Mouse (Mus musculus) cerebellum, postnatal 10 days (tissue): ENCODE measurements around the gene Rnaseh1.

Source experiments
- DNase-seq, 2 experiments: peaks; one replicate each; pipeline ENCODE4 v3.0.0; 2021; ENCODE audit warnings: mixed read lengths in 2 of 2

The Rnaseh1 gene

DNA sequence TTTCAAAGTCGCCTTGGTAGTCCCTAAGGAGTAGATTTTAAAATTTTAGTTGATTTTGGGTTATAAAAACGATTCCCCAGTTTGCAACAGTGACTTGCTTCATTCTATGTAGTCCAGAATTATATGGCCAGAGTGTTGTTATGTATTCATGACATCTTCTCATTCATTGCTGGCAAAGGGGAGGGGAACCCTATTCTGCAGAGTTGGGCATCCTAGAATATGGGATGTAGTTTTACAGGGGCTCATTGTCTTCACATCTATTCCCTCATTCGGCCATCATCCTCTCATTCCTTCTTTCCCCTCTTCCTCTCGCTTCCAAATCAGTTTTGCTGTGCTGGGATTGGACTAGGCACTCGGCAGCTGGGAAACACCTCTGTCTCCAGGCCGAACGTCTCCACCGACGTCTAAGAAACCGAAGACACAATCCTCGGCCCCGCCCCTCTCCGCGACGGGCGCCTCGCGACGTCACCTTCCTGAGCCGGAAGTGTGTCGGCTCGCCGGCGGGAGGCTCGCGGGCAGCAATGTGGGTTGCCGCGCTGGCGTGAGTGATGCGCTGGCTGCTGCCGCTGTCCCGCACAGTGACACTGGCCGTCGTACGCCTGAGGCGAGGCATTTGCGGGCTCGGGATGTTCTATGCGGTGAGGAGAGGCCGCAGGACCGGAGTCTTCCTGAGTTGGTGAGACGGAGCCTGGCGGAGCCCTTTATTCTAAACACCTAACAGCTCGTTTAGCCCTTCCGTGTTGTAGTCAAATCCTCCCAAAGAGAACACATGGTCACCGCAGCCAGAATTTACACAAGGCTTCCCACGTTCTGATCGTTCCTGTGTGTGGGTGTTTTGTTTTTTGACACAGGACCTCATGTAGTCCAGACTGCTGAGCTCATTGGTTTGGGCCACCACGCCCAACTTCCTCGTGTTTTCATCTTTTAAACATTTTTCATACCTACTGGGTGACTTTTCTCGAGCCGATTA lies at the start of gene Rnaseh1:
Rnaseh1 (plus strand) TSS at position 462 of the 970 bp plus-strand sequence.
- peak; percentile 96 for DNase-seq

DNA sequence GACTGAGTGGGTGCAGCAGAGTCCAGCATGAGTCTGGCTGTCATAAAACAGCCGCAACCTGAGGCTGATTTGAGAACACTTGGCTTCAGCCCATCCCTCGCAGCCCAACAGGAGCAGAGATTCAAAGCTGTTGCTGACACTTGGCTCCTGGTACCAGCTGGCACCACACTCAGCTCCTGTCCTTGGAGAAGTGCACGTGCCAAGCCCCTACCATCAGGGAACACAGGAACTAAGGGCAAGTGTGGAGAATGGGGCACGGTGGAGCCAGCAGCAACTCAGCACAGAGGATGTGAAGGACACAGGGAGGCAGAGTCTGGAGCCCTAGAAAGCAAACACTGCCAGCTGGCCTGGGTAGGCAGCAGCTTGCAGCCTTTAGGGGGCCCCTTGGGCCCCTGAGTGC lies 47.1 kb upstream of the Rnaseh1 start:
- DNase-seq, result peak; percentile 91 to 96

DNA sequence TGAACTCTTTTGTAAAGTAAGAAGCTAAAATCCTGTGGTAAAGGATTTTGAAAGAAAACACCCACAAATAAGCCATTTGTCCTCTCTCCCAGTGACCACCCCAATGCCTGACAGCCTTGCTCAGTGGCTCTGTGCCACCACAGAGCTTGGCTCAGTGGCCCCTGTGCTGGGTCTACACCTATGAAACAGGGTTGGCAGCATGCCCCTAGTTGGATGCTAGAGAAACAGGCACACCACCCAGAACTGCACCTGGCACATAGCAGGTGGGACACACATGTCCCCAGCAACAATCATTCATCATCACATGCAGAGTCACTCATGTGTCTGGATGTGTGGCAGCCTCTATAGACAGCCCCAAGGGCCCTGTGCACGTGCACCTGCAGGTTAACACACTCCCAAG lies 45.9 kb upstream of the Rnaseh1 start:
- DNase-seq, result peak; percentile 84 to 91

DNA sequence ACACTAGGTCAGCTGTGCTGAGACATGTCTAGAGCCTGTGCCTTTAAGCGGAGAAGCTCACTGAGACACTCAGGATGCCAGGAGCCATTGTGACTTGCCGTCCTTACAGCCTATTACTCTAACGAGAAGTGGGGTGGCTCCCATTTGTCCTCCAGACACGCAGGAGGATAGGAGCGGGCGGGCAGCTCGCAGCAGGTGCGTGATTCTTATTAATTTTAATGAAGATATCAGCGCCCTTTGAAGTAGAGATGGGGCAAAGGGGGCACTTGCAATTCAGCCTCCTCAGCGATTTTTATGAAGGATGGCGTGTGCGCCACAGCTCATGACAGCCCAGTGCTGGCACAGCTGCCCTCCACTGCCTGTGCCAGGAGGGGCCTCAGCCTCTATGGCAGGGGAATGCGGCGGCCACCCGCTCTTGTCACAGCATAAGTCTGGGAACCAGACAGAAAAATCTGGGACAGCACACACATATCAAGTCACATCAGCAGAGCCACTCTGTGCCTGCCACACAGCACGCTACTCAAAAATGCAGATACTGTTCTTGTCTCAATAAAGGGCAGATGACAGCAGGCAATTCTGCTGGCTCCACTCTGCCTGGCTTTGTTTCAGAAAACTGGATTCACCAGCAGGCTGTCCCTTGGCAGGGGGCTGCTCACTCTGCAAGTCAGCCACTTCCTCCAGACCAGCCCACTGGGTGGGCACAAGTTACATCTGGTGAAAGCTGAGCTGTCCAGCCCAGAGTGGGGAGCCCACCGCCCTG lies 41.7 kb upstream of the Rnaseh1 start:
- DNase-seq, result peak; percentile 82 to 87

DNA sequence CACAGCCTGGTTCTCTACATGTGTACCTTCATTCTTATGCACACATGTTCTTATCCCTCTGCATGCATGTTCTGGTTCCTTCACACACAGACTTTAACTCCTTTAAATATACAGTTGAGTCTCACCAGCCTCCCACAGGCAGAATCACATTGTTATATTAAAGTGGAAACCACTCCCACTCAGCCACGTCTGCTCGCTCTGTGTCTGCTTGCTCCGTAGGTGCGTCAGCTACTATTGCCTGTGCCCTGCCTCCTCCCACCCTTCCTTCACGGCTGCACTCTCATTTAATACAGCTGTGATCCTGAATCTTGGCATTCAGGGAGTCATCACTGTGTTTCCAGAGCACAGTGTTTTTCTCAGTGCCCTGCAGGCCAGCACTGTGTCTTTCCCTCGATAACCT lies 37.0 kb upstream of the Rnaseh1 start:
- no peak for DNase-seq

DNA sequence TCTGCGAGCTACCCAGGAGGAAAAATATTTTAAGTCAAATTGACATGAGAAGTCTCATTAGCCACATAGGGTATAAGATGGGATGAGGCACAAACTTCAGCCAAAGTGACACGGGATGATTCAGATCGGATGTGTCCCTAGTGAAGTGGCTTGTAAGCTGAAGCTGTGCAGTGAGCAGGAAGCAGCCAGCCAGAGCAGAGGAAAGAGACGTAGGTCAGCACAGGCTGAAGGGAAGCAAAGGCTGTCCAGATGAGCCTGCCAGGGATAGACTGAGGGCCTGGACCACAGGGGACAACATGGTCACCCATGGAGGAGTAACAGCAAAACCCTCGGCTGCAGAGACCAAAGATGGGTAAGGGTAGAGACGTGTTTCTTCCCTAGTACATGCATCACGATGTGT lies 35.0 kb upstream of the Rnaseh1 start:
- no peak for DNase-seq

DNA sequence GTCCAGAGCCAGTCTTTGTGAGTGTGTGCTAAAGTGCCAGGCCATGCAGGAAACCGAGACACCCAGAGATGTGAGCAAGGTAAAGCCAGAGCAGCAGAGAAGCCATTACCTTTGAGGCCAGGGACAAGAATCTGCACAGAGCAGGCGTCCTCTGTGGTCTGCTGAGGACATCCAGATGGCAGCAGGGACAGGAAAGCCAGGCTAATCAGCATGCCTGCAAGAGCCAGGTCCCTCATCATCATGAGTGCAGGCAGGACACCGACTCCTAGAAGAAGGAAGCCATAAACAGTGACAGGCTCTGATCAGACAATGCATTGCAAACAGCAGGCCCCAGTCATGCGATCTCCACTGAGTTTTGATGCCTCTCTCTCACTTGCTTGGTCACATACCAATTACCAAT lies 32.1 kb upstream of the Rnaseh1 start:
- peak in 1 of 2 experiments; percentile 33 for DNase-seq

DNA sequence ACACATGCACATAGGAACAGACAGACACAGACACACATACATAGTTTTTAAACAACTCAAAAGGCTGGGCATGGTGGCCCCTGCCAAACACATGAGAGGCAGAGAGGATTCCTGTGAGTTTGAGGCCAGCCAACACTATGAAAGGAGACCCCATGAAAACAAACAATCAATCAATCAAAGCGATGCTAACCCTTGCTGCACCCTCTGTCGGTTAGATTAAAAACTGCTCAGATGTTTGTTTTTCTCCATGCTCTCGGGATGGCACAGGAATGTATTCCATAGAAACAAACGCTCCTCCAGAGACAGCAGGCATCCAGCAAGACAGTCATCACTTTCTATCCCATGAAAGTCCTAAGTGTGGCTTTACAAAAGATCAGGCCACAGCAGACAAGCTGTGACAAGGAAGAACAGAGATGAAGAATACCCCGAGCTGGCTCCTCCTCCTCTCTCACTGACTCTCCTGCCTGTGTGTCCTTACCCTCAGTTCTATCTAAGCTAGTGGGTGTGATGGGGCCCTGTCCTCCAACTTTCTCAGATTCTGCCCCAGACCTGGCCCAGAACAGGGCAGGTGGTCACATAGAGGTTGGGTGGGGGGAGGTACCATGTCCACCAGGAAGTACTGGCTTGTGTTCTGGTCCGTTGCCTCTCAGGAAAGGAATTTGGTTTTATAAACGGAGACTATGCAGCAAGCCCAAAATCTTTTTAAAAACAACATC lies 27.8 kb upstream of the Rnaseh1 start:
- no peak for DNase-seq

DNA sequence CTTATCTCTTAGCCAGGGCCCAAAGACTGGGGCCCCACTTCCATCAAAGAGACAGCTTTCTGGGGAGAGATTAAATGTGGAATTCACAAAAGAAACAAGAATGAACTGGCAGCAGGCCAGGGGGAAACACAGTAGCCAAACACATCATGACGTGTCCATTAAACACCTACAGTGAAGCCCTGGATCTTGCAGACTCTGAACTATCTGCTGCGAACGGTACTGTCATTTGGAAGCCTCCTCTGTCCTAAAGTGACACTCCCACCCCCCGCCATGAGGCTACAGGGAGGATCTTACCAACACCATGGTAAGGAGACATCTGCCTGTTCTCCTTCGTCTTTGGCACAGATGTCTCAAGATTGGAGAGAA lies 27.3 kb upstream of the Rnaseh1 start:
- DNase-seq, result peak; percentile 30 to 37

DNA sequence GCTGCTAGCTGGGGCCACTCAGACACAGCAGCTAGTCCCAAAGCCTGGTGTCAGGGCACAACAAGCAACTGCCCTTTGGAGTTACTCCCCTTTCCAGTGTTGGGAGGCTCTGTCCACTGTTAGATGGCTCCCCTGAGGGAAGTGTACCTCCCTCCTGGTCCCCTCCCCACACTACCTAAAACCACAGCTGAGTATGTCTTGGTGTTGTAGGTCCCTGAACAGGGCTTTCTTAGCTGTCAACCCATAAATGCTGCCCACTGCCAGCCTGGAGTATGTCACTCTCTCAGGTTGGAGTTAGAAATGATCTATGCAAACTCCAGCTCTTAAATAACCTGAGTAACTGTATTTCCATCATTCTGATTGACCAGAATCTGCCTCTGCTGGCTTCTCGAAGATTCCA lies 26.8 kb upstream of the Rnaseh1 start:
- DNase-seq, result no peak

DNA sequence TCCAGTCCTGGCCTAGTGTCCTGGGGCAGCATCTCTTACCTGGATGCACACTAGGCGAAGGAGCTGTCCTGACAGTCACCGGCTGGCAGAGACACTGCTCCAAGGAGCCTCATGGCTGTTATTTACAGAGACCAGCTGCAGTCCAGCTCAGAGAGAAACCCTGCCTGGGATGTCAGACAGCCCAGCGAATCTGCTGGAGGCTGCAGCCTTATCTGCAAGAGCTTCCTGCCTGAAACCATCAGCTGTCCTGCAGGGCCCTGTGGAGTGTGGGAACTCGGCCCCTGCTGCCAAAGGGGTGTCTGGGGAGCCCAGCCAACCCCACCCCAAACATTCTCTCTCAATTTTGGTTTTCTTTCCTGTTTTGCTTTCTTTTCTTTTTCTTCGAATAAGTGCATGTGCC lies 26.2 kb upstream of the Rnaseh1 start, which contains the start of gene Colec11:
Colec11 (minus strand) TSS at position 183 of the 400 bp plus-strand sequence.
- peak in 1 of 2 experiments; percentile 31 for DNase-seq

DNA sequence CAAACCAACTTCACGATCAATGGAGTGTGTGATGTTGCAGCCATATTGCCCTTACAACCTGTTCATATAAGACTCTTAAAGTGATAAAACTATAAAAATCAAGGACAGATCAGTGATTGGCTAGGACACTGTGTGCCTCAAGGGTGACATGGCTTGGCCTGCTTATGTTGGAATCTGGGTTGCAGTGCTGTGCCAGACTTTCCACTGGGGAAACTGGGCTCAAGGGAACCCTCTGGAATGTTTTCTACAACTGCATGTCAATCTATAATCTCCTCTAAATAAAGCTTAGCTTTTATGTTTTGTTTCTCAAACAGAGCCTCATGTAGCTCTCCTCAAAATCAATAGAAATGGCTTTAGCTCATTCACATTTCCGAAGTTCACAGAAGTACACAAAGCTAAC lies 25.2 kb upstream of the Rnaseh1 start:
- no peak for DNase-seq

DNA sequence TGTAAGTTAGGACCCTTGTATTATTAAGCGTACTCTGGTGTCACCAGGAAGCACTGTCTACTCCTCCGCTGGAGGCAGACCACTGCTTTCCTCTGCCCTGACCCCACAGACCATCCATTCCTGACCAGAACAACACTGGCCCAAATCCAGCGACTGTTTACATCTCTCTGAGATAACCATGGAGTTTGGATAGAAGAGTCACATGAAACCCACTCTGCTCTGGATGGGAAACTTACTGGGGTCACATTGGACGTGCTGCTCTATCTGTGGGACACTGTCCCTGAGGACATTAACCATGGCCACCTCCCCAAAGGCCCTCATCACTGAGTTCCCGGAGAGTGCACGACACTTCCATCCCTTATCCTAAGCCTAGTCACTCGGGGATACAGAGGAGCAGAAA lies 24.0 kb upstream of the Rnaseh1 start:
- no peak for DNase-seq

DNA sequence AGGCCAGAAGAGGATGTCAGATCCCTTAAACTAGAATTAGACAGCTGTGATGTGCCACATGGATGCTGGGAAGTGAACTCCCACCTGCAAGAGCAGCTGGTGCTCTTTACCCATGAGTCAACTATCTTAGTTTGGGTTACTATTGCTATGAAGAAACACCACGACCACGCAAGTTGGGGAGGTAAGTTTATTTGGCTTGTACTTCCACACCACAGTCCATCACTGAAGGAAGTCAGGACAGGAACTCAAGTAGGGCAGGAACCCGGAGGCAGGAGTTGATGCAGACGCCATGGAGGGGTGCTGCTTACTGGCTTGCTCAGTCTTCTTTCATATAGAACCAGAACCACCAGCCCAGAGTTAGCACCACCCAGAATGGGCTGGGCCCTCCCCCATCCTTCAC lies 22.3 kb upstream of the Rnaseh1 start:
- DNase-seq, result no peak

DNA sequence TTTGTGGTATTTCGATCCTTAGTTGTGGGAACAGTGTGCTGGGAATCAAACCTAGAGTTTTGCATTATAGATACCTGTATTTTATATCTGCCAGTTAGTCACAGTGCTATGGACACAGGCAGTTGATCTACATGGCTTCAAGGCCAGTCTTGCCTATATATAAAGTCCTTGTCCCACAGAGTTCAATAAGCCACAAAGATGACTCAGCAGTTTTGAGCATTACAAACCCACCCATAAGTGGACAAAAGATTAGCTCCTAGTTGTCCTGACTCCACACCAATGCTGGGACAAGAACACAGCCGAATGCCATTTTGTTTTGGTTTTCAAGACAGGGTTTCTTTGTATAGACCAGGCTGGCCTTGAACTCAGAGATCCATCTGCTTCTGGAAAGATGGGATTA lies 21.0 kb upstream of the Rnaseh1 start:
- DNase-seq, result no peak

DNA sequence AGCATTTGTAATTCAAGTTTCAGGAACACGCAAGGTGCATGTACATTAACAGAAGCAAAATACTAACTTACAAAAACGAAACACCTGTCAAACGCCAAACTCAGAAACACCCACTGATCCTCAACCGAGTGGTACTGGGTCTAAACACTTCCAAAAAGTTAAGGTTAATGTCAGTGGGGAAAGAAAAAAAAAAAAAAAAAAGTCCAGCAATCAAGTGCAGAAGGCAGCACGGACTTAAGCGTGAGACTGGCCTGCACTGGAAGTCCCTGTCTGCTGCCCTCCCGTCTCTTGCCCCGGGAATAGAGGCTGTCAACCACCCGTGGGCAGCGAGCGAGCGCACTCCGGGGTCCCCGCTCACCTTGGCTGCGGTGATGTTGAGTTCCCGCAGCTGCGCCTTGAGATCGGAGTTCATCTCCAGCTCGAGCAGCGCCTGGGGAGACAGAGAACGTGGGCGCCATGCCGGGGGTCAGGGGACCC lies 14.3 kb upstream of the Rnaseh1 start:
- DNase-seq, result no peak

DNA sequence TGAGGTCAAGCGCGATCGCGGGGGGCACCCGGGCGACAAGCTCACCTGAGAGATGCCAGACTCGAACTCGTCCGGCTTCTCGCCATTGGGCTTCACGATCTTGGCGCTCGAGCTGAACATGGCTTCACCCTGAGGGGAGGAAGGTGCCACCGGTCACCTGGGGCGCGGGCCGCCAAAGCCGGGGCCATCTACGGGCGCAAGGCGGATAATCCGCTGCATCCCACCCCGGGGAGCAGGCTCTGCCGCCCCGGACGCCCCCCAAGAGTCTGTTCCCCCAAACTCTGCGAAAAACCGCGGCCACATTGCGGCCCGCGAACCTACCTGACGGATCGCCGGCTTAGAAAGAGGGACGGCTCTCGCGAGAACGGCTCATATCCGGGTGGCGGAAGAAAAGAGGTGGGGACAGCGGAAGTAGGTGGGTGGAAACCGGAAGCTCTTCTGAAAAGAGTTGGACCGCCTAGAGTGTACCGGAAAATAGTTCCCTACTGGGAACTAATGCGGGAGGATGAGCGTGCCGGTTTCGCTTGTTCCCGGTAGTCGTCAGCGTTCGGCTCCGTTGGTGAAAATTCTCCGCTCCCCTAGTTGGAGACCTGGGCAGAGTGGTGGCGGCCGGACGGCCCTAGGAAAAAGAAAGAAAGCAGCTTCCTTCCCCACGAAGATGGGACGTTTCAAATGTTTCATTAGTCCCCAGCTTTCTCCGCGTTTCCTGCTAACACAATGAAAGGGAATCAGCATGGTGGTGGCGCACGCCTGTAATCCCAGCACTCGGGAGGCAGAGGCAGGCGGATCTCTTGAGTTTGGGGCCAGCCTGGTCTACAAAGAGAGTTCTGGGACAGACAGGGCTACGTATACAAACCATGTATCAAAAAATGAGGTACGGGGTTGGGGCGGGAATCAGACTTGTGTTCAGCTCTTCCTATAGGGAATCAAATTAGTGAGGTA lies 13.6 kb upstream of the Rnaseh1 start, which contains the start of gene Rps7:
Rps7 (minus strand) TSS at position 419 of the 942 bp plus-strand sequence.
- peak; percentile 96 for DNase-seq

DNA sequence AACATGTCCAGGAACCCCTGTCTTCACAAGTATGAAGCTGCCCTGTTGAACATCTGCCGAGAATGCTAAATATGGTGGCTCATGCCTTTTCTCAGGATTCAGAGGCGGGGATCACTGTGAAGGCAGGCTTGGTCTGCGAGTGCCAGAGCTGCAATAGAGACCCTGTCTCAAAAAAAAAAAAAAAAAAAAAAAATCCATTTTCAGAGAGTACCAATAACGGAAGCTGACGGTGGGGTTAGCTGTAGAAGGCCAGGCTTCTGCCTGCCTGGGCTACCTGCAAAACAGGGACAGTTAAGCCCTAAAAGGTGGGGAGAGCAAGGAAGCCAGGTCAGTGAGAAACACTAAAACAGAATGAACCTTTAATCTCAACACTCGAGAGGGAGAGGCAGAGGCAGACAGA lies 12.9 kb upstream of the Rnaseh1 start:
- no peak for DNase-seq

DNA sequence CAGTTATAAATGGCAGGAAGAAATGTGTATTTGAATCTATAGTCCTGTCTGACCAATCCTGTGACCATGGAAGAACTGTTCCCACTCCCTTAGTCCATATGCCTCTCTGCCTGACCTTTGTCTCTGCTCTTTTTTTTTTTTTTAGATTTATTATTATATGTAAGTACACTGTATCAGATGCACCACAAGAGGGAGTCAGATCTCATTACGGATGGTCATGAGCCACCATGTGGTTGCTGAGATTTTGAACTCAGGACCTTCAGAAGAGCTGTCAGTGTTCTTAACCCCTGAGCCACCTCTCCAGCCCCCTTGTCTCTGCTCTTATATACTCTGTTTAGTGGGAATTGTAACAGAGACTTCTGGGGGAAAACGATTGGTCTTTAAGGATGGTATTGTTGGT lies 10.6 kb upstream of the Rnaseh1 start:
- no peak for DNase-seq

DNA sequence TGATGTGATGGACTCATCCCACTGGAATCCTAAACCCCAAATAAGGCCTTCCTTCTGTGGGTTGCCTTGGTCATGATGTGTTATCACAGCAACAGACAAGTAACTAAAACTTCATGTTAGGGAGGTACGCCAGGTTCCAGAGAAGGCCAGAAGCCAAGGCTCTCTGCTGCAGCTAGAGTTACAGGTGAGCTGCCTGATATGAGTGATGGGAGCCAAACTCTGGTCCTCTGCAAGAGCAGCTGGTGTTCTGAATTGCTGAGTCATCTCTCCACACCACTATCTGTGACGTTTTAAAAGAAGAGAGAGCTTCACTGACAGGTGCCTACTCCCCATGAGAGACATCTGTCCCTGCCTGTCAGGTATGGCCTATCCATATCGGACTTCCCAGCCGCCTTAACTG lies 13.2 kb downstream of the Rnaseh1 start:
- no peak for DNase-seq

DNA sequence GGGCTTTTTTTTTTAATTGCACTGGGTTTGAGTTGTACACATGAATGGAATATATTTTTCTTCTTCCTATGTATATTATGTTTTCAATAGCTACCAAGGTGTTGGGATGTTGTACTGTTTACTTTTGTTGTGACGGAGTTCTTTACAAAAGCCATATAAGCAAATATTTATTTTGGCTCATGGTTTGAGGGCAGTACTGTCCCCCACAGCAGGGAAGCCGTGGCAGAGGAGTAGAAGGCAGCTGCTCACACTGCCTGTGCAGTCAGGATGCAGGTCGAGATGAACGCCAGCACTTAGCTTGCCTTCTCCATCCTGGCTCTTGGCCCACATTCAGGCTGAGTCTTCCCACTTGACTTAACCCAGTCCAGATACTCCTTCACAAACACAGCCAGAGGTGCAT lies 17.3 kb downstream of the Rnaseh1 start:
- peak in 1 of 2 experiments; percentile 36 for DNase-seq

DNA sequence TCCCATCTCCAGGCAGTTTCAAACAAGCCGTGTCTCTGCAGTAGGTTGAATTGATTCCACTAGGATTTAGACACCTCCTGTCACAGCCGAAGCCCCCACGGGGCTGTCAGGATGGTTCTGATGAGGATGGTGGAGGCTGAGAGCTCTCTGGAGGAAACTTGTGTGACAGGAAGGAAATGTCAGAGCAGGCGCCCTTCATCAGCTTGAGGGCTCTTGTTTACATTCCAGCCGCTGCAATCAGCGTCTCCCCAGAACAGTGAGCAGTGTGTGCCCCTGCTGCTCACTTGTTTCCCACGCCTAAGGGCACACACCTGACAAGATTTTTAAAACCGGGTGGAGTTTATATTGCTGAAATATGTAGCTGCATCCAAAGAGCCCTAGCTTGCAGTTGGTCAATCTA lies 17.9 kb downstream of the Rnaseh1 start:
- DNase-seq, result no peak
